In the genomic region with DNA sequence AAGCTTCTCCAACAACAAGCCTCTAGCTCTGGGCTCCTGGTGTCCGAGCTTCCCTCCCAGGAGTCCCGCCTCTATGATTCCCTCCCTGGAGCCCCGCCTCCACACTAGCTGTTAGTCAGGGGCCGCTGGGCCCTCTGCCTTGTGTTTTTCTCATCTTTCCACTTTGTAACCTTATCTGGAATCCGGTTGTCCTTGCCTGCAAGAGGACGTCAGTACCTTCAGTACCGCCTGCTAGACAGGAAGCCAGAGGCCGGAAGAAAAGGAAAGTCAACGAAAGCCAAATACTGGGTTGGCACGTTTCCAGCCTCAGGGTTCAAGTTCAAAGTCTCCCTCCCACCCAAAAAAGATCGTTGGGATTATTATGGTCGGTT, we compare ENCODE assay signal across 9 mouse cellular contexts. TPM values are rescaled to one million over a fixed set of nuclear protein-coding genes. Genes with fewer than 3 reads are reported as not detected.
DNase-seq lines count a peak whose midpoint lies in the region; ATAC-seq and TF ChIP-seq lines count a peak whose summit lies in the region.
"Had no signal": no experiment of that assay in that cellular context is flagged by ENCODE, and none has a peak within 500 bp of the region (broad histone marks: within the 10 kb centered on the region; RNA-seq: fewer than 3 reads in every experiment).

No protein-coding gene starts in this region.

- 9% methylated on average over 12 of the region's 12 CpGs for WGBS in kidney, adult 2 months
- WGBS in lung, embryonic 16.5 days = 2% methylated on average over 12 of the region's 12 CpGs

- no peak for TF ChIP-seq POLR2A in kidney, adult 2 months (IDR thresholded peaks at IDR 0.05; ENCODE audit: low read depth, low read length)

- intact Hi-C loops in gastrocnemius, postnatal 36 days (cut with DNase I) = no loop called here

- peak overlapping the region; percentile 54 for H3K27ac ChIP-seq in kidney, adult 2 months (ENCODE audit: insufficient read depth, low read depth, low read length)
- peak overlapping the region; percentile 76 for H3K27ac ChIP-seq in lung, embryonic 16.5 days (ENCODE audit: low read length)

- peak; percentile 82 for ATAC-seq in lung, embryonic 16.5 days (ENCODE audit: low read depth)
- ATAC-seq: Patski had no signal

- DNase-seq in urinary bladder, postnatal 14 days (ENCODE audit: low spot score) = peak; percentile 78
- DNase-seq in urinary bladder, postnatal 10 days (ENCODE audit: low spot score) = no peak
- peak; percentile 59 to 69 for DNase-seq in gastrocnemius, postnatal 36 days
- peak; percentile 86 for DNase-seq in kidney, adult 2 months
- DNase-seq in urinary bladder, postnatal 4 days (ENCODE audit: low spot score in 2 of 2) = peak; percentile 75 to 76
- no peak for DNase-seq in spleen, postnatal 36 days (ENCODE audit: low spot score in 2 of 2)
- DNase-seq in spleen, postnatal 4 days (ENCODE audit: low spot score in 2 of 2) = no peak

- H3K4me2 ChIP-seq in lung, embryonic 16.5 days (ENCODE audit: low read depth, low read length) = peak overlapping the region; percentile 30

- peaks cover 46% of the 10 kb centered on the region for H3K4me1 ChIP-seq in kidney, adult 2 months (ENCODE audit: control insufficient read depth, insufficient read depth, low read length)
- peaks cover 21% of the 10 kb centered on the region for H3K4me1 ChIP-seq in lung, embryonic 16.5 days (replicated peaks; ENCODE audit: control insufficient read depth, insufficient read depth, low read length)

- no peak overlapping the region for H3K4me3 ChIP-seq in kidney, adult 2 months (ENCODE audit: insufficient read depth, low read depth, low read length)
- 0 out of 2 replicates have a peak overlapping the region, but pooled peaks have one; percentile 3 for H3K4me3 ChIP-seq in lung, embryonic 16.5 days (ENCODE audit: low read length)

- no peaks in the 10 kb centered on the region for H3K36me3 ChIP-seq in kidney, adult 2 months (ENCODE audit: control insufficient read depth, insufficient read depth, low read length)
- no peaks in the 10 kb centered on the region for H3K36me3 ChIP-seq in lung, embryonic 16.5 days (ENCODE audit: control insufficient read depth, insufficient read depth, low read length)

- no peaks in the 10 kb centered on the region for H3K9me3 ChIP-seq in lung, embryonic 16.5 days (ENCODE audit: control insufficient read depth, low read length)

- no peaks in the 10 kb centered on the region for H3K27me3 ChIP-seq in kidney, adult 2 months (replicated peaks; ENCODE audit: control insufficient read depth, insufficient read depth, low read length)
- H3K27me3 ChIP-seq in lung, embryonic 16.5 days (ENCODE audit: control insufficient read depth, insufficient read depth, low read depth, low read length) = no peaks in the 10 kb centered on the region
- H3K27me3 ChIP-seq: Patski had no signal

- no peak for TF ChIP-seq CTCF in kidney, adult 2 months (conservative IDR thresholded peaks at IDR 0.05; ENCODE audit: insufficient read depth, insufficient read length, low read depth, low read length)

- peak overlapping the region; percentile 49 for H3K9ac ChIP-seq in lung, embryonic 16.5 days (ENCODE audit: low read length)

RNA-seq across cellular contexts. Expression of gene Irf8, which starts 15.9 kb away (rescaled TPM):
- 1 to 10 TPM; 6.7 to 9.9 TPM for total RNA-seq in gastrocnemius, postnatal 36 days (2021)
- 12.3 and 16.7 TPM in 2 replicates for polyA plus RNA-seq in kidney, adult 2 months (2012; rRNA removed)
- 19.1 and 22.5 TPM in 2 replicates for polyA plus RNA-seq in lung, embryonic 16.5 days (2015; fragmentation: Nextera tagmentation; extraction: Ambion mirVana)

Comparison
In these comparisons a context has a peak if more than half of its experiments do, and no peak if none do; other contexts are left out.
1. DNase-seq: peak in urinary bladder, postnatal 14 days (single experiment), gastrocnemius, postnatal 36 days (2 of 2), kidney, adult 2 months (single experiment) and urinary bladder, postnatal 4 days (2 of 2); none in urinary bladder, postnatal 10 days (single experiment), spleen, postnatal 36 days (0 of 2) and spleen, postnatal 4 days (0 of 2).